Mouse (Mus musculus) thymus, postnatal 25 days (tissue): ENCODE results near the gene Gm20388.

Source experiments
- DNase-seq: peaks from one replicate; pipeline ENCODE4 v3.0.0; 2022

The Gm20388 gene

GRCm38 (mm10) chr8:121374777-121375176 is 1464.1 kb downstream of the Gm20388 start:
- no peak for DNase-seq

GRCm38 (mm10) chr8:121376116-121376950 is 1465.7 kb downstream of the Gm20388 start:
- DNase-seq, result no peak

GRCm38 (mm10) chr8:121377680-121378079 is 1467.0 kb downstream of the Gm20388 start:
- no peak for DNase-seq

- DNase-seq, result no peak
Measured at GRCm38 (mm10) chr8:121379387-121379786, 1468.7 kb downstream of the Gm20388 start.

GRCm38 (mm10) chr8:121382583-121383241 is 1472.1 kb downstream of the Gm20388 start:
- DNase-seq, result peak; percentile 57

GRCm38 (mm10) chr8:121385540-121385939 is 1474.9 kb downstream of the Gm20388 start:
- no peak for DNase-seq

GRCm38 (mm10) chr8:121390608-121391007 is 1480.0 kb downstream of the Gm20388 start:
- no peak for DNase-seq

- DNase-seq, result no peak
Measured at GRCm38 (mm10) chr8:121391254-121391653, 1480.6 kb downstream of the Gm20388 start.

GRCm38 (mm10) chr8:121391771-121392170 is 1481.1 kb downstream of the Gm20388 start:
- no peak for DNase-seq

GRCm38 (mm10) chr8:121392482-121392881 is 1481.8 kb downstream of the Gm20388 start:
- no peak for DNase-seq

- no peak for DNase-seq
Measured at GRCm38 (mm10) chr8:121393111-121393510, 1482.5 kb downstream of the Gm20388 start.

GRCm38 (mm10) chr8:121394686-121395085 is 1484.0 kb downstream of the Gm20388 start:
- DNase-seq, result no peak

- no peak for DNase-seq
Measured at GRCm38 (mm10) chr8:121395316-121395715, 1484.7 kb downstream of the Gm20388 start.

- DNase-seq, result no peak
Measured at GRCm38 (mm10) chr8:121396151-121396550, 1485.5 kb downstream of the Gm20388 start.

- no peak for DNase-seq
Measured at GRCm38 (mm10) chr8:121397201-121397698, 1486.6 kb downstream of the Gm20388 start.

GRCm38 (mm10) chr8:121398081-121398480 is 1487.4 kb downstream of the Gm20388 start:
- DNase-seq, result no peak

GRCm38 (mm10) chr8:121398724-121399123 is 1488.1 kb downstream of the Gm20388 start:
- DNase-seq, result no peak

- no peak for DNase-seq
Measured at GRCm38 (mm10) chr8:121399173-121399572, 1488.5 kb downstream of the Gm20388 start.

- no peak for DNase-seq
Measured at GRCm38 (mm10) chr8:121400581-121400980, 1489.9 kb downstream of the Gm20388 start.

GRCm38 (mm10) chr8:121403821-121404220 is 1493.2 kb downstream of the Gm20388 start:
- DNase-seq, result no peak

- DNase-seq, result no peak
Measured at GRCm38 (mm10) chr8:121418081-121418480, 1507.4 kb downstream of the Gm20388 start.

- DNase-seq, result no peak
Measured at GRCm38 (mm10) chr8:121419551-121419950, 1508.9 kb downstream of the Gm20388 start.

GRCm38 (mm10) chr8:121421009-121421408 is 1510.4 kb downstream of the Gm20388 start:
- no peak for DNase-seq

GRCm38 (mm10) chr8:121424080-121424479 is 1513.4 kb downstream of the Gm20388 start:
- DNase-seq, result no peak
